Mouse (Mus musculus) liver (tissue): ENCODE measurements around the gene Magt1.
"Not testable (repeated sequence)": the region's sequence is repeated elsewhere in the genome, so short reads cannot be mapped to it uniquely, and the experiment has no call there.

Source experiments
- DNase-seq: peaks from one replicate; pipeline ENCODE4 v3.0.0-alpha.2; 2020; ENCODE audit warnings: mixed read lengths

Magt1 gene

GRCm38 (mm10) chrX:105946357-105946756, 65.3 kb downstream of the Magt1 start:
- DNase-seq = no peak

GRCm38 (mm10) chrX:105939245-105939644, 72.5 kb downstream of the Magt1 start:
- no peak for DNase-seq

GRCm38 (mm10) chrX:105937736-105938135, 74.0 kb downstream of the Magt1 start:
- DNase-seq = no peak

GRCm38 (mm10) chrX:105934341-105934740, 77.4 kb downstream of the Magt1 start:
- DNase-seq = no peak

DNA sequence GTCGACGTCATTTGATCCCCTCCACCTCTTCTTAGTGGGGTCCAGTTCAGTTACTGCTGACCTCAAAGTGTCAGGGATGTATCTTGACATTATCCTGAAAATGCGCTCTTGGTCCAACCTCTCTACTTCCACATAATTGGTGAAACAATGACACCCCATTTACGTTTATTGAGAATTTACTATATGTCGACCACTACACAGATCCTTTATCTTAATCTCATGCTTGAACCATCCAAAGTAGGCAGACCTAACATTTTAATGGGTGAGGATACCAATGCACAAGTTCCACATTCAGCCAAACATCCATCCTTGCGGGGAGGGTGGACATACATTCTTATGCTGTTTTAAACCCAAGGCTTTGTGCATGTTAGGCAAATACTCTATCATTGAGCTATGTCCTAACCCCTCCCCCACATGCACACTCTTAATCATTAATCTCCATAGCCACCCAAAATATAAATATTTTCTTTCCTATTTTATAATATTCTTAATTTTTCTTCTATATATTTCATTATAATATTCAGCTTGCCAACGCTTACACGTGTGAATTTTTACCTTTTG, 82.1 kb downstream of the Magt1 start:
- no peak for DNase-seq

DNA sequence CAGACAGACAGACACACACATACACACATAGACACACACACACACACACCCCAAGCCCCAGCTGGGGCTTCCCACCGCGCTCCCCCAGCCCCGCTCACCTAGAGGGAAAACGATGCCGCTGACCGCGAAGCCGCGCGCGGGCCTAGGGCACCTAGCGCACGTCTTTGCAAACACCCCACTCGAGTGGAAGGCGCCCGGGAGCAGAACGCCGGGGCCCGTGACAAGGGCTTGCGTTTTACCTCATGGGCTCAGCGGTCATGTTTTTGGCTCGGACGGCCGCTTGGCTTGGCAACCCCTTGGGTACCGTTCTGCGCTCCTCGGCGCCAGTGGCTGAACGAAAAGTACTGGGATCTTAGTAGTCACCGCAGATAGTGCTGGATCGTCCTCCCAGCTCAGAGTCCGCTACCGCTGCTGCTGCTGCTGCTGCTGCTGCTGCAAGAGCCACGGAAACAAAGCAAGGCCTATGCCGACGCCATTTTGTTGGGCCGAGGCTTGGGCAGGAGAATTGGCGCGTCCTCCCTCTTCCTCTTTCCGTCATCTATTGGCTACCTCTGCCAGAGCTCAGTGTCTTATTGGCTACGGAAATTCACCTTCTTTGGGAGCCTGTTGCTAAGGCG, 82.7 kb downstream of the Magt1 start, which contains the start of gene Atrx:
TSS of gene Atrx (minus strand) at position 543 of the 617 bp plus-strand sequence.
- peak; percentile 78 for DNase-seq

GRCm38 (mm10) chrX:105927941-105928860, 83.5 kb downstream of the Magt1 start:
- DNase-seq = peak; percentile 51

DNA sequence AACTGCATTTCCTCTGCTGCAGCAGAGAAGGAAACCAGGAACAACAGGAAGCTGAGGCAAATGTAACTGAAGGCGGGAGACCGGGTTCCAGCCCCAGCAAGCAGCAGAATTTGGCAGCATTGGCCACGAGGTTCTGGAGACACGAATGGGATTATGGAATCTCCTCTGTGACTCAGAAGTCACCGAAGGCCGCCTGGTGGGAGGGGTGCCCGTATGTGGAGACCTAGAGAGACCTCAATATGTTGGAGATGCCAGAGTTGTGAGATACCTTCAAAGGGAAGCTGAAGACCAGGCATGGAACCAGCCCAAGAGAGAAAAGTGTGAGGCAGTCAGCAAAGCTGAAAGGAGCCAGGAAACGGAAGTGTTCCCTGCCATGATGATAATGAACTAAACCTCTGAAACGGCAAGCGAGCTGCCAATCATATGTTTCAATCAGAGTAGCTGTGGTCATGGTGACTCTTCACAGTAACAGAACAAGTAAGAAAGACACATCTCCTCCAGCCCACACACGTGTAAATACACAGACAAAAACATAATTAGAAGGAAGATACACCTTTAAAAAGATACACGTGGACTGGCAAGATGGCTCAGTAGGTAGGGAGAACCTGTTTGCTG, 85.5 kb downstream of the Magt1 start:
- no peak for DNase-seq

DNA sequence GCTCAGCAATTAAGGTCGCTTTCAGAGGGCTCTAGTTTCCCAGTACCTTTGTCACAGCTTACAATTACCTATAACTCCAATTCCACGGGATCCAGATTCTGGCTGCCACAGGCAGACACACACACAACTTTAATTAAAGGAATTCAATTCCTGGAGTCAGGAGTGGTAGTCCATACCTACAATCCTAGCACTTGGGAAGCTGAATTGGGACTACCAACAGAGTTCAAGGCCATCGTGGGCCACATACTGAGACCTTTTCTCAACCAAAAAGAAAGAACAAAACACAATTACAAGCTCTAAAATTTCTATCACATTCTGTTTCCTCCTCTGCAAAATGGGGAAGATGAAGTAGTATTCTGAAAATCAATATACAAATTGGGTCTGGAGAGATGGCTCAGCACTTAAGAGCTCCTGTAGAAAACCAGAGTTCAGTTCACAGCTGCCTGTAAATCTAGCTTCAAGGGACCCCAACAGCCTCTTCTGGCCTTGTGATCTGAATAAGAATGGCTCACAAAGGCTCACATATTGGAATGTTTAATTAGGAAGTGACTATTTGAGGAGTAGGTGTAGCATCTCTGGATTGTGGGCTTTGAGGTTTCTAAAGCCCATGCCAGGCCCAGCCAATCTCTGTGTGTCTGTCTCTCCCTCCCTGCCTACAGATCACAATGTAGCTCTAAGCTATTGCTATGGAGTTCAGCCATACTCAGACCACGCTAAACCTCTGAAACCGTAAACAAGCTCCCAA, 87.2 kb downstream of the Magt1 start:
- DNase-seq = no peak

- DNase-seq = no peak
These were observed 87.8 kb downstream of the Magt1 start for GRCm38 (mm10) chrX:105923896-105924295.

DNA sequence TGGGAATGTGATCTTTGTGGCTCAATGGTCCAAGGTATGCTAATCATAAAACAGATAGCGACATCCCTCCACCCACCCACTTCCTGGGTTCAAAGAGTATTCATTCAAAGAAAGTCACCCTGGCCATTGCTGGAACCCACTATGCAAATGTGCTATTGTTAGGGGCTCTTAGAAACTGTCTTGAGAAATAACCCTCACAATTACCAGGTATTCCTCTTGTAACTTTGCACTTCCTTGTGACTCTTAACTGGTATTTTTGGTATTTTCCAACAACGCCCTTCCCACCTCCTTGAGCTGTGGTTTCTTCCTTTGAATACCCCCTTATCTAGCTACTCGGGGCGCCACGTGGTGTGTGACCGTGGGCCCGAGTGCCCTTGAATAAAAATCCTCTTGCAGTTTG, 88.7 kb downstream of the Magt1 start:
- DNase-seq = not testable (repeated sequence)

DNA sequence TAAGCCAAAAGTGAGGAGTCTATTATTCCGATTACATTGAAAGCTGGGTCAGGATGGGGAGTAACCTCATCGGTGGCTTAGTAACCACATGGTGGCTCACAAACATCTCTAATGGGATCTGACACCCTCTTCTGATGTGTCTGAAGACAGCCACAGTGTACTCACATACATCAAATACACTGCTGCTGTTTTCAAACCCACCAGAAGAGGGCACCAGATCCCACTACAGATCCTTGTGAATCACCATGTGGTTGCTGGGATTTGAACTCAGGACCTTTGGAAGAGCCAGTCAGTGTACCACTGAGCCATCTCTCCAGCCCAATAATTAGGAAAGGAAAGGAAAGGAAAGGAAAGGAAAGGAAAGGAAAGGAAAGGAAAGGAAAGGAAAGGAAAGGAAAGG, 90.3 kb downstream of the Magt1 start:
- peak; percentile 52 for DNase-seq
